Mouse (Mus musculus) hematopoietic multipotent progenitor cell, adult 10-12 weeks (in vitro differentiated cells): ENCODE data around the gene Slc25a17. TPM values are rescaled to one million over a fixed set of nuclear protein-coding genes. Genes with fewer than 3 reads are reported as not detected.

Experiments
- polyA plus RNA-seq: library from polyadenylated mRNA; stranded (reverse); fragments of >175 nt; gene quantifications from 2 replicates; pipeline ENCODE4 v1.2.3, GENCODE M21; 2012; ENCODE audit warnings: low replicate concordance

Gene Slc25a17
- polyA plus RNA-seq: 3.2 and 4.2 TPM in 2 replicates

GRCm38 (mm10) chr15:81360345-81361021, at the start of gene Slc25a17:
Gene Slc25a17, minus strand, starts transcription at chr15:81360812.

GRCm38 (mm10) chr15:81408199-81408598, 47.6 kb upstream of the Slc25a17 start, which contains the start of gene Dnajb7:
Gene Dnajb7, minus strand, starts transcription at chr15:81408299.

DNA sequence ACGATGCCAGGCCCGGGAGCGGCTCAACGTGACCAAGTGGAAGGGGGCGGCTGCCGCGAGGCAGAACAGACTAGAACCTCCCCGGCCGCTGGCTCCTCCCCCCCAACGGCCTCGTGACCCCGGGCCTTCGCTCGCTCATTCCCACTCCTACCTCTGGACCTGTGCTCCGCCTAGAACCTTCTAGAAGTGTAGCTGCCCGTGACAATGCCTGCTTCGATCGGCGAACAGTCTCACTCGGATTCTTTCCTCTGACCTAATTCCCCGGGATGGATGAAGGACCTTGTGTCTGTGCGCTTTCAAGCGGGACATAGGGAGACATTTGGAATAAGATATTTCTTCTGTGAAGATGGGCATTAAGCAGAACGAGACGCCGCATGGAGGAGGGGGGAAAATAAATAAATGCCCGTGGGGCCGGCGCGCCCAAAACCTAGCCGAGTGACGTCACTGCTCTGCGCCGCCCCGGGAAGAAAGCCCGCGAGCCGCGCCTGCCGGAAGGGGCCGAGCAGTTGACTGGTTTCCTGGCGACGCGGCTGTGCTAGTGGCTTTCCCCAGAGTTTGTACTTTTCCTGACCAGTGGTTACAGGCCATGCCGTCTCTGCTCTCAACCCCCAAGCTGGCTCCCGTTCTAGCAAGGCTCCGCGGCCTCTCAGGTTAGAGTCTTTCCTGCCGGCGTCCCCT, 39.2 kb upstream of the Slc25a17 start, which contains the start of the genes St13 and Xpnpep3:
TSS of gene St13 (minus strand) at position 440 of the 678 bp plus-strand sequence.
TSS of gene Xpnpep3 (plus strand) at position 501 of the 678 bp plus-strand sequence.

Other genes starting within 250 kb of the Slc25a17 start
- 168 and 279 TPM in 2 replicates for gene Mrtfa, start 170.1 kb downstream of the Slc25a17 start, polyA plus RNA-seq
- 0.04 TPM in 1 of 2 replicates, not detected in the other for gene Mchr1, start 125.3 kb downstream of the Slc25a17 start, polyA plus RNA-seq
- 75.6 and 106 TPM in 2 replicates for gene St13, start 39.3 kb upstream of the Slc25a17 start, polyA plus RNA-seq
- gene Xpnpep3, start 39.3 kb upstream of the Slc25a17 start, polyA plus RNA-seq: 0.28 and 0.86 TPM in 2 replicates
- 0.11 TPM in 1 of 2 replicates, not detected in the other for gene Dnajb7, start 47.5 kb upstream of the Slc25a17 start, polyA plus RNA-seq
- 3.3 and 45.9 TPM in 2 replicates for gene Rbx1, start 105.5 kb upstream of the Slc25a17 start, polyA plus RNA-seq
- gene Ep300, start 224.5 kb upstream of the Slc25a17 start, polyA plus RNA-seq: 45.6 and 54.5 TPM in 2 replicates